Mouse (Mus musculus): ENCODE data around the gene Sf1. TPM values are rescaled to one million over a fixed set of nuclear protein-coding genes. Genes with fewer than 3 reads are reported as not detected.
A peak's percentile ranks its signal among the peaks of the same experiment; 100 is the strongest.

Gene Sf1
- polyA plus RNA-seq, 1 experiment, result 136 TPM

DNA sequence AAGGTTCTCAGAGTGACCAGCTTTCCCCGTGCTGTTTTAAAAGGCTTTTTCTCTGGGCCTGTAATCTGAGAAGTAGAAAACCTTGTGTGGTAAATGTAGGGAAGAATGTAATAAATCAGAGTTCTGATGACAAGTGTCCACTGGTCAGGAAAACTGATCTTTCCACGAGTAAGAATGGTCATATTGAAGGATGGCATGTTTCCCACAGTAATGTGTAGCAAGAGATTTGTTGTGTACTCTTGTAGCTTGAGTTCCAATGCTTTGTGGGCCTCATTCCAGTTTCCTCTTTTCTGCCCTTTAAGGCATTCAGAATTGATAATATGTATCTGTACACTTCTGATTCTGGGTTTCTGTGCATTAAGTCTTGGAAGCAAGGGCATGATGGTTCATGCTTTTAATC is 1.4 kb downstream of the Sf1 start:
- 1% methylated on average over 2 of the region's 2 CpGs for WGBS
- Histone ChIP-seq H3K4me3 (replicated peaks; ENCODE audit: extremely low read depth, low read depth, low read length) (peak overlapping the region; percentile 89), H3K4me1 (ENCODE audit: control insufficient read depth, insufficient read depth, low read length) (peaks cover 13% of the 10 kb centered on the region)
- TF ChIP-seq CTCF (IDR thresholded peaks at IDR 0.05; ENCODE audit: insufficient read depth, low read length) (no peak), POLR2A (IDR thresholded peaks at IDR 0.05; ENCODE audit: borderline replicate concordance, extremely low read depth, low read depth, low read length) (no peak)
- no peak for DNase-seq

DNA sequence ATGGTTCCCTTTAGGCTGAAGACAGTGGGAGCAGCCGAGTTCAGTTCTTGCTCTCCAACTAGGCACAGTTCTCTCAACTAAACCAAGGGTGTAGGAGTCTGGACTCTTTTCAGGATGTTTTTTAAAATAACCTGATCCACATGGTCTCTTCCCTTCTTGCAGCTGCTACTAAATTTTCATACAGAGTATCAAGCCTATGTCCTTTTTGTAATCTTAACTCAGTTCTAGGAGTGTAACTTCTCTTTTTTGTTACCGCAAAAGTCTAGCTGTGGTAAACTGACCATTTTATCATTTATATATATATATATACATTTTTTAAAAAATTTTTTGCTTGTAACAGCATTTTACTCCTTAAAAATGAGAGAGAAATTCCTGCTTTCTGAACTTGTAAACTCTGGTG is 6.7 kb downstream of the Sf1 start:
- 73% methylated on average over 2 of the region's 2 CpGs for WGBS
- no peak for DNase-seq
- Histone ChIP-seq H3K4me3 (replicated peaks; ENCODE audit: extremely low read depth, low read depth, low read length) (no peak overlapping the region), H3K4me1 (ENCODE audit: control insufficient read depth, insufficient read depth, low read length) (peaks cover 18% of the 10 kb centered on the region)
- TF ChIP-seq CTCF (IDR thresholded peaks at IDR 0.05; ENCODE audit: insufficient read depth, low read length), result no peak

DNA sequence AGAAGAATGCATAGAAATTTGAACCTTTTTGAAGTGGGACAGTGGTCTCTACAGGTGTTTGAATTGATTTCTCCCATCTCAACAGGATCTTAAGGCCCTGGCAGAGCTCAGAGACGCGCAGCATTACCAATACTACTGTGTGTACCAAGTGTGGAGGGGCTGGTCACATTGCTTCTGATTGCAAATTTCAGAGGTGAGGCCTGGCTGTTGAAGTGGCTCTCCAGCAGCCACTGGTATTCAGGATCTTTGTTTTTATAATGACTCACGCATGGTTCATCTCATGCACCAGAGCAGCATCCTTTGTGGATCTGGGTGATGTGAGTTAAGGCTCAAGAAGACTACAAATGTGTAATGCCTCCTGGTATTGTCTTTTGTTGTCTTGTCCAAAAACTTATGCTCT is 8.9 kb downstream of the Sf1 start:
- 80% methylated on average over 3 of the region's 3 CpGs for WGBS
- Histone ChIP-seq H3K4me3 (replicated peaks; ENCODE audit: extremely low read depth, low read depth, low read length) (no peak overlapping the region), H3K4me1 (ENCODE audit: control insufficient read depth, insufficient read depth, low read length) (peaks cover 9% of the 10 kb centered on the region)

DNA sequence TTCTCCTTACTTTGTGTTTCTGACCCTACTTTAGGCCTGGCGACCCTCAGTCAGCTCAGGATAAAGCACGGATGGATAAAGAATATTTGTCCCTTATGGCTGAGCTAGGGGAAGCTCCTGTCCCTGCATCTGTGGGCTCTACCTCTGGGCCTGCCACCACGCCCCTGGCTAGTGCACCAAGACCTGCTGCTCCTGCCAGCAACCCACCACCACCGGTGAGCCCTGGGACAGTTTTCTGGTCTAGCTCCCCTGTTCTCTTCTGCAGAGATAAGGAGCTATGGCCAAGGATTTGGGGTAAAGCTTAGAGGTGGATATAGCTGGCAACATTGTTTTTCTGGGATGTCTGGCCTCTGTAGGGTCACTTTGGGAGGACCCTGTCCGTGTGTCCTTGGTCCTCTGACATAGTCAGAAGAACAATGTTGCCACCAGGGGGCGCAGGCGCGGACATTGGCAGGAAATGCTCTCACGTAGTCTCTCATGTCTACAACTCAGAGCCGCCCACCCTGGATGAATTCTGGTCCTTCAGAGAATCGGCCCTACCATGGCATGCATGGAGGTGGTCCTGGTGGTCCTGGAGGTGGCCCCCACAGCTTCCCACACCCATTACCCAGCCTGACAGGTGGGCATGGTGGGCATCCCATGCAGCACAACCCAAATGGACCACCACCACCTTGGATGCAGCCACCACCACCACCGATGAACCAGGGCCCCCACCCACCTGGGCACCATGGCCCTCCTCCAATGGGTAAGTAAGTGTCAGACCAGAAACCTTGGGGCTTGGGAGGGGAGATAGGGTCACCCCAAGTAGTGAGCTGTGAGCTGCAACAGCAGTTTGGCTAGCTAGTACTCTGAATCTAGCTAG is 10.3 kb downstream of the Sf1 start:
- DNase-seq, result peak; percentile 74
- 51% methylated on average over 12 of the region's 12 CpGs for WGBS
- Histone ChIP-seq H3K4me1 (ENCODE audit: control insufficient read depth, insufficient read depth, low read length) (peaks cover 9% of the 10 kb centered on the region), H3K4me3 (replicated peaks; ENCODE audit: extremely low read depth, low read depth, low read length) (no peak overlapping the region)
- no peak for TF ChIP-seq POLR2A (IDR thresholded peaks at IDR 0.05; ENCODE audit: borderline replicate concordance, extremely low read depth, low read depth, low read length)
- TF ChIP-seq CTCF (IDR thresholded peaks at IDR 0.05; ENCODE audit: insufficient read depth, low read length), result peak; percentile 80

More for the DNA sequence above, 8.9 kb downstream of the Sf1 start:
- TF ChIP-seq CTCF (IDR thresholded peaks at IDR 0.05; ENCODE audit: insufficient read depth, low read length) (no peak), POLR2A (IDR thresholded peaks at IDR 0.05; ENCODE audit: borderline replicate concordance, extremely low read depth, low read depth, low read length) (no peak)
- DNase-seq, result no peak

DNA sequence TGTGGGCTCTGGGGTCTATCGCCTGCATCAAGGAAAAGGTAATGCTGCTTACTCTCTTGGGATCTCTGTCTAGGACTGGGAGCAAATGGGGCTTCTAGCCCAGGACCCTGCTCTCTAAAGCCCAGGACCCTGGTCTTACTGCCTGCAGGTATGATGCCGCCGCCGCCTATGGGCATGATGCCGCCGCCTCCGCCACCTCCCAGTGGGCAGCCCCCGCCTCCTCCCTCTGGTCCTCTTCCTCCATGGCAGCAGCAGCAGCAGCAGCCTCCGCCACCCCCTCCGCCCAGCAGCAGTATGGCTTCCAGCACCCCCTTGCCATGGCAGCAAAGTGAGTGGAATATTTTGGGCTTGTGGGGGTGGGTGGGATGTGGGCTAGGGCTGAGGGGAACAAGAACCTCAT is 11.1 kb downstream of the Sf1 start:
- H3K4me3 ChIP-seq (replicated peaks; ENCODE audit: extremely low read depth, low read depth, low read length), result no peak overlapping the region
- TF ChIP-seq CTCF (IDR thresholded peaks at IDR 0.05; ENCODE audit: insufficient read depth, low read length) (no peak), POLR2A (IDR thresholded peaks at IDR 0.05; ENCODE audit: borderline replicate concordance, extremely low read depth, low read depth, low read length) (no peak)
- 88% methylated on average over 10 of the region's 10 CpGs for WGBS
- DNase-seq, result no peak
- peaks cover 9% of the 10 kb centered on the region for H3K4me1 ChIP-seq (ENCODE audit: control insufficient read depth, insufficient read depth, low read length)

DNA sequence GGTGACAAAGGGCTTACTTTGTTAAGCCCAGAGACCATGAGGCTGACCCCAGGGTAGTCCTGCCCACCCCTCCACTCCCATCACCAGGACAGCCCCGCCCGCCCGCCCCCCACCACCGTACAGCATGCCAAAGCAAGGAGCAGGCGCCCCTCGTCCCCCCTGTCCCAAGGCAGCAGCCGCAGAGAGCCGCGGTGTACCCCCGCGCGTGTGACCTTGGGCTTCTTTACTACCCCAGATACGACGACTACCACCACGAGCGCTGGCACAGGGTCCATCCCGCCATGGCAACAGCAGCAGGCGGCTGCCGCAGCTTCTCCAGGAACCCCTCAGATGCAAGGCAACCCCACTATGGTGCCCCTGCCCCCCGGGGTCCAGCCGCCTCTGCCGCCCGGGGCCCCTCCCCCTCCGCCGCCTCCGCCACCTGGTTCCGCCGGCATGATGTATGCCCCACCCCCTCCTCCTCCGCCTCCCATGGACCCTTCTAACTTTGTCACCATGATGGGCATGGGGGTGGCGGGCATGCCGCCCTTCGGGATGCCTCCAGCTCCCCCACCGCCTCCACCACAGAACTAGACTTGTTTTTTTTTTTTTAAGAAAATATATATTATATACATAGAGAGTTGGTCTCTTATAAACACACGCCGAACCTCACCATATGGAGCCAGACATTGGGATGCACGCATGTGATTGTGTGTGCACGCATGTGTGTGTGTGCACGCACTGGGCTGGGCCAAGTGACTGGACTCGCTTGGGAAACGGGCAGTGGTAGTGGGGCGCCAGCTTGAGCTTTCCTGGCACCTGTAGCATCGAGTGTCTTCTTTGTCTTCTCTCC is 12.1 kb downstream of the Sf1 start:
- DNase-seq, result no peak
- peaks cover 9% of the 10 kb centered on the region for H3K4me1 ChIP-seq (ENCODE audit: control insufficient read depth, insufficient read depth, low read length)
- 91% methylated on average over 42 of the region's 42 CpGs for WGBS
- H3K4me3 ChIP-seq (replicated peaks; ENCODE audit: extremely low read depth, low read depth, low read length), result no peak overlapping the region
- TF ChIP-seq POLR2A (IDR thresholded peaks at IDR 0.05; ENCODE audit: borderline replicate concordance, extremely low read depth, low read depth, low read length) (no peak), CTCF (IDR thresholded peaks at IDR 0.05; ENCODE audit: insufficient read depth, low read length) (no peak)

DNA sequence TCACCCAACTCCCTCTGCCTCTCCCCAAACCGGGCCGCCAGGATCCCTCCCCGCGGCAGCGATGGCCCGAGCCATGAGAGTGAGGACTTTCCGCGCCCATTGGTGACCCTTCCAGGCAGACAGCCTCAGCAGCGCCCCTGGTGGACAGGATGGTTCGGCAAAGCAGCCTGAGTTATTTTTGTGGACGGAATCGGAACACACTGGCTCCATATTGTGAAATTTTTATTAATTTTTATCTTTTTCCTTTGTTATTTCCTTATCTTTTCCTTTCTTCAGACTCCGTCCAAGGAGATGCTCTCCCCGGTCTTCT is 12.7 kb downstream of the Sf1 start:
- peaks cover 9% of the 10 kb centered on the region; the same call in 1 of the 2 replicates for H3K4me1 ChIP-seq (ENCODE audit: control insufficient read depth, insufficient read depth, low read length)
- peak; percentile 56 for DNase-seq
- WGBS, result 68% methylated on average over 14 of the region's 14 CpGs
- no peak overlapping the region for H3K4me3 ChIP-seq (replicated peaks; ENCODE audit: extremely low read depth, low read depth, low read length)
- TF ChIP-seq POLR2A (IDR thresholded peaks at IDR 0.05; ENCODE audit: borderline replicate concordance, extremely low read depth, low read depth, low read length) (no peak), CTCF (IDR thresholded peaks at IDR 0.05; ENCODE audit: insufficient read depth, low read length) (peak; percentile 56)

DNA sequence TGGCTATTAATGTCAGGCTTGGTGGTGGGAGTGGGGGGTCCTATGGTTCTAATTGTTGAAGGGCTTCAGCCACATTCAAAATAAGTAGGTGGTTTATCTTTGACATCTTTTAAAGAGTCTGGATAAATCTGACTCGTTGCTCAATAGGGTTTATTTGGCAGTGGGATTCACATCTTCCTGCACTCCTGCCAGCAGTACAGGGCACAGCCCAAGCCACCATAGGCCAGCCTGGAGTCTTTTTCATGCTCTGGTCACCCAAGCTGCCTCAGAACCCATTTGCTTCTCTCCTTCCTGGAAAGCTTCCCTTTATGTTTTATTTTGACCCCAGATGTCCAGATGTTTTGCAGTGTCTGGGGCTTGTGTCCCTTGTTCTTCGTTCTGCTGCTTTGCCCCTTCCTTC is 13.2 kb downstream of the Sf1 start:
- peaks cover 8% of the 10 kb centered on the region; the same call in 1 of the 2 replicates for H3K4me1 ChIP-seq (ENCODE audit: control insufficient read depth, insufficient read depth, low read length)
- no peak for TF ChIP-seq POLR2A (IDR thresholded peaks at IDR 0.05; ENCODE audit: borderline replicate concordance, extremely low read depth, low read depth, low read length)
- TF ChIP-seq CTCF (IDR thresholded peaks at IDR 0.05; ENCODE audit: insufficient read depth, low read length), result no peak
- no peak for DNase-seq
- 57% methylated on average over 2 of the region's 2 CpGs for WGBS
- H3K4me3 ChIP-seq (replicated peaks; ENCODE audit: extremely low read depth, low read depth, low read length), result no peak overlapping the region

DNA sequence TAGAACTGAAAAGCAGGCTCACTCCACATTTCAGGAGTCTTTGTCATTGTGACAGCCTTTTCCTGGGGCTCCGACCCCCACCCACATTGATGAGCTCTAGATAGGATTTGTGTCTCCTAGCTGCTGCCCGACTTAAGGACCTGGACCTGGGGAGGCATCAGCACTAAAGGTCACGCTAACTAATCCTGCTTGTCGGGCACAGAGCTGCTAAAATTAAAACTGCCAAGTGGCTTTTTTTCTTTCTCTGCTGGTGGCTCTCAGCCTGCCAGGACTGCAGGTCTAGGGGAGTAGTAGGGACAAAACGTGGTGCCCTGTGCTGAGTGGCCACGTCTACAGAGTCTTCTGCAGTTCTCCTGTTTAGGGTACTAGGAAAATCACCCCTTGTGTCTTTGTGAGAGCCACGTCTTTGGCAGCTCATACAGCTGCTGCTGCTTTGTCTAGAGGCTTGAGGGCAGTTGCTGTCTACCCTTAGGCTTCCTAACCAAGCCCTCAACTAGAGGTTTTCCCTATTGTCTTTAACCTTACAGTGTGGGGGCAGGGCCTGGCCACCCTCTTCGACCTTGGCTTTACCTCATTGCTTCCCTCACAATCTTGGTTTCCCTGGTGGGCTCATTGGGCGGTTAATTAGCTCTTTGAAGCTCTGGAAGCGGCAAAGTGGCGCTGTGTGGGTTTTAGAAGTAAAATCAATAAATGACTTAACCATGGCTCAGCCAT is 14.0 kb downstream of the Sf1 start:
- 82% methylated on average over 11 of the region's 11 CpGs for WGBS
- DNase-seq, result no peak
- Histone ChIP-seq H3K4me1 (ENCODE audit: control insufficient read depth, insufficient read depth, low read length) (no peaks in the 10 kb centered on the region; the same call in 1 of the 2 replicates), H3K4me3 (replicated peaks; ENCODE audit: extremely low read depth, low read depth, low read length) (no peak overlapping the region)
- TF ChIP-seq POLR2A (IDR thresholded peaks at IDR 0.05; ENCODE audit: borderline replicate concordance, extremely low read depth, low read depth, low read length) (no peak), CTCF (IDR thresholded peaks at IDR 0.05; ENCODE audit: insufficient read depth, low read length) (no peak)

Data from lung, adult 2 months (tissue).